Comparison of ENCODE assay signal across 9 mouse cellular contexts in genomic region chr11:70431574-70431973, GRCm38 (mm10). TPM values are rescaled to one million over a fixed set of nuclear protein-coding genes. Genes with fewer than 3 reads are reported as not detected.
DNase-seq lines count a peak whose midpoint lies in the region; ATAC-seq and TF ChIP-seq lines count a peak whose summit lies in the region.
"Had no signal": no experiment of that assay in that cellular context is flagged by ENCODE, and none has a peak within 500 bp of the region (broad histone marks: within the 10 kb centered on the region; RNA-seq: fewer than 3 reads in every experiment).

No protein-coding gene starts in this region.

- DNase-seq in heart, adult 18-20 months = no peak
- DNase-seq in Patski (ENCODE audit: low read depth, low spot score) = peak; percentile 15
- peak; percentile 19 for DNase-seq in midbrain, embryonic 14.5 days
- DNase-seq in retina, embryonic 14.5 days (ENCODE audit: low spot score) = no peak
- no peak for DNase-seq in left cerebral cortex, adult 11 months (ENCODE audit: low spot score)
- DNase-seq in spleen, postnatal 36 days (ENCODE audit: low spot score in 2 of 2) = no peak

- H3K36me3 ChIP-seq in heart, embryonic 15.5 days = peaks cover 3% of the 10 kb centered on the region; the same call in 1 of the 2 replicates
- peaks cover 15% of the 10 kb centered on the region for H3K36me3 ChIP-seq in hindbrain, embryonic 13.5 days
- peaks cover 13% of the 10 kb centered on the region for H3K36me3 ChIP-seq in midbrain, embryonic 14.5 days (ENCODE audit: control insufficient read depth, insufficient read depth, low read length)

- no peak for ATAC-seq in heart, embryonic 15.5 days (replicated peaks; ENCODE audit: insufficient number of reproducible peaks, insufficient read depth, low FRiP score, low read depth)
- ATAC-seq in Patski = no peak
- ATAC-seq in hindbrain, embryonic 13.5 days (ENCODE audit: low FRiP score) = no peak
- no peak for ATAC-seq in midbrain, embryonic 14.5 days (ENCODE audit: low FRiP score, low TSS enrichment)

- H3K27ac ChIP-seq in heart, embryonic 15.5 days = peak overlapping the region; percentile 74; the same call in 1 of the 2 replicates
- H3K27ac ChIP-seq in hindbrain, embryonic 13.5 days = peak overlapping the region; percentile 96
- H3K27ac ChIP-seq in midbrain, embryonic 14.5 days (replicated peaks; ENCODE audit: low read depth, low read length) = peak overlapping the region; percentile 83

- no peaks in the 10 kb centered on the region for H3K9me3 ChIP-seq in heart, embryonic 15.5 days (replicated peaks)
- no peaks in the 10 kb centered on the region for H3K9me3 ChIP-seq in hindbrain, embryonic 13.5 days
- H3K9me3 ChIP-seq in midbrain, embryonic 14.5 days (ENCODE audit: control insufficient read depth, low read length) = no peaks in the 10 kb centered on the region

- CTCF ChIA-PET in Patski (lab: Charles Lee) = interaction anchor here (0.7 to 2.1 kb wide), 12 partner anchors 13 to 271 kb away, joined by 3 to 11 read pairs (median 4); partner anchors contain the start of genes Med11 and Tm4sf5

- H3K27me3 ChIP-seq in heart, embryonic 15.5 days = no peaks in the 10 kb centered on the region
- peaks cover 7% of the 10 kb centered on the region for H3K27me3 ChIP-seq in Patski
- H3K27me3 ChIP-seq in hindbrain, embryonic 13.5 days = no peaks in the 10 kb centered on the region
- H3K27me3 ChIP-seq in midbrain, embryonic 14.5 days (ENCODE audit: control insufficient read depth, insufficient read depth, low read length) = no peaks in the 10 kb centered on the region

- no peak overlapping the region; the same call in 1 of the 2 replicates for H3K4me3 ChIP-seq in heart, embryonic 15.5 days
- H3K4me3 ChIP-seq in hindbrain, embryonic 13.5 days = peak overlapping the region; percentile 73
- H3K4me3 ChIP-seq in midbrain, embryonic 14.5 days (replicated peaks; ENCODE audit: low read depth, low read length) = peak overlapping the region; percentile 84

- H3K4me2 ChIP-seq in heart, embryonic 15.5 days = peak overlapping the region; percentile 92
- H3K4me2 ChIP-seq in hindbrain, embryonic 13.5 days = peak overlapping the region; percentile 77
- peak overlapping the region; percentile 62 for H3K4me2 ChIP-seq in midbrain, embryonic 14.5 days (ENCODE audit: low read length)

- in situ Hi-C loops in Patski (cut with MboI; ENCODE audit: low pct_unique_long_range_greater_than_20kb) = no loop called here

- TF ChIP-seq CTCF in Patski (IDR thresholded peaks at IDR 0.05) = no peak

- H3K4me1 ChIP-seq in heart, embryonic 15.5 days (replicated peaks) = peaks cover 15% of the 10 kb centered on the region
- H3K4me1 ChIP-seq in hindbrain, embryonic 13.5 days (replicated peaks) = peaks cover 36% of the 10 kb centered on the region
- peaks cover 18% of the 10 kb centered on the region for H3K4me1 ChIP-seq in midbrain, embryonic 14.5 days (ENCODE audit: control insufficient read depth, insufficient read depth, low read length)

- WGBS in heart, embryonic 15.5 days = 33% methylated on average over 5 of the region's 5 CpGs
- WGBS in hindbrain, embryonic 13.5 days = 28% methylated on average over 5 of the region's 5 CpGs
- 28% methylated on average over 5 of the region's 5 CpGs for WGBS in midbrain, embryonic 14.5 days

- no peak overlapping the region for H3K9ac ChIP-seq in heart, embryonic 15.5 days
- H3K9ac ChIP-seq in hindbrain, embryonic 13.5 days = peak overlapping the region; percentile 94
- peak overlapping the region; percentile 9; the same call in 1 of the 2 replicates for H3K9ac ChIP-seq in midbrain, embryonic 14.5 days (replicated peaks; ENCODE audit: low read length)

- POLR2A ChIA-PET in Patski (lab: Charles Lee) = interaction anchor here (0.6 kb wide), 1 partner anchor 74 kb away, joined by 3 read pairs; no protein-coding TSS in a partner anchor

RNA-seq across cellular contexts. Expression of gene Arrb2, which starts 0.9 kb away (rescaled TPM):
- polyA plus RNA-seq in heart, embryonic 15.5 days (2015; fragmentation: Nextera tagmentation; extraction: Ambion mirVana) = 11.4 and 14.7 TPM in 2 replicates
- total RNA-seq in heart, adult 18-20 months (2021) = 10 to 100 TPM; 11.3 to 12.5 TPM
- 22.5 TPM for polyA plus RNA-seq in Patski (2021)
- polyA plus RNA-seq in hindbrain, embryonic 13.5 days (2015; fragmentation: Nextera tagmentation; extraction: Ambion mirVana) = 47.6 and 50.2 TPM in 2 replicates
- 56.5 and 93.0 TPM in 2 replicates for polyA plus RNA-seq in midbrain, embryonic 14.5 days (2014; fragmentation: Nextera tagmentation; extraction: Ambion mirVana)

RNA-seq across cellular contexts. Expression of gene Med11, which starts 20.1 kb away (rescaled TPM):
- polyA plus RNA-seq in heart, embryonic 15.5 days (2015; fragmentation: Nextera tagmentation; extraction: Ambion mirVana) = 19.5 and 24.2 TPM in 2 replicates
- 1 to 10 TPM; 7.5 to 8.2 TPM for total RNA-seq in heart, adult 18-20 months (2021)
- 41.3 TPM for polyA plus RNA-seq in Patski (2021)
- polyA plus RNA-seq in hindbrain, embryonic 13.5 days (2015; fragmentation: Nextera tagmentation; extraction: Ambion mirVana) = 43.2 and 45.5 TPM in 2 replicates
- polyA plus RNA-seq in midbrain, embryonic 14.5 days (2014; fragmentation: Nextera tagmentation; extraction: Ambion mirVana) = 42.9 and 51.5 TPM in 2 replicates

RNA-seq across cellular contexts. Expression of gene Pelp1, which starts 21.7 kb away (rescaled TPM):
- polyA plus RNA-seq in heart, embryonic 15.5 days (2015; fragmentation: Nextera tagmentation; extraction: Ambion mirVana) = 17.6 and 24.3 TPM in 2 replicates
- 10 to 100 TPM; 19.0 to 19.3 TPM for total RNA-seq in heart, adult 18-20 months (2021)
- polyA plus RNA-seq in Patski (2021) = 31.0 TPM
- 33.3 and 33.6 TPM in 2 replicates for polyA plus RNA-seq in hindbrain, embryonic 13.5 days (2015; fragmentation: Nextera tagmentation; extraction: Ambion mirVana)
- 28.2 and 34.0 TPM in 2 replicates for polyA plus RNA-seq in midbrain, embryonic 14.5 days (2014; fragmentation: Nextera tagmentation; extraction: Ambion mirVana)

RNA-seq across cellular contexts. Expression of gene Zmynd15, which starts 27.7 kb away (rescaled TPM):
- 1.5 and 1.8 TPM in 2 replicates for polyA plus RNA-seq in heart, embryonic 15.5 days (2015; fragmentation: Nextera tagmentation; extraction: Ambion mirVana)
- total RNA-seq in heart, adult 18-20 months (2021) = 1 to 10 TPM; 1.7 to 2.8 TPM
- polyA plus RNA-seq in Patski (2021) = 3.5 TPM
- polyA plus RNA-seq in hindbrain, embryonic 13.5 days (2015; fragmentation: Nextera tagmentation; extraction: Ambion mirVana) = 0.45 and 0.98 TPM in 2 replicates
- 0.24 and 0.61 TPM in 2 replicates for polyA plus RNA-seq in midbrain, embryonic 14.5 days (2014; fragmentation: Nextera tagmentation; extraction: Ambion mirVana)

RNA-seq across cellular contexts. Expression of gene Cxcl16, which starts 28.2 kb away (rescaled TPM):
- 9.0 and 10.2 TPM in 2 replicates for polyA plus RNA-seq in heart, embryonic 15.5 days (2015; fragmentation: Nextera tagmentation; extraction: Ambion mirVana)
- total RNA-seq in heart, adult 18-20 months (2021) = 1 to 10 TPM; 8.3 to 9.9 TPM
- polyA plus RNA-seq in Patski (2021) = 32.7 TPM
- polyA plus RNA-seq in hindbrain, embryonic 13.5 days (2015; fragmentation: Nextera tagmentation; extraction: Ambion mirVana) = 4.6 and 6.7 TPM in 2 replicates
- 0.50 and 2.1 TPM in 2 replicates for polyA plus RNA-seq in midbrain, embryonic 14.5 days (2014; fragmentation: Nextera tagmentation; extraction: Ambion mirVana)
- total RNA-seq: hematopoietic stem cell, adult 5-6 weeks had no signal

Comparison
In these comparisons a context has a peak if more than half of its experiments do, and no peak if none do; other contexts are left out.
1. DNase-seq: peak in Patski (single experiment) and midbrain, embryonic 14.5 days (single experiment); none in heart, adult 18-20 months (0 of 2), retina, embryonic 14.5 days (single experiment), left cerebral cortex, adult 11 months (single experiment) and spleen, postnatal 36 days (0 of 2).
2. Peak in every context shown above with its lines, with median percentiles within 50 percentile points of each other: H3K27ac ChIP-seq and H3K4me2 ChIP-seq.